Mouse (Mus musculus): Measurements from ENCODE around the gene Syt13. TPM values are rescaled to one million over a fixed set of nuclear protein-coding genes. Genes with fewer than 3 reads are reported as not detected.

Gene Syt13
- total and polyA plus RNA-seq, 3 experiments: 0.10 to 0.47 (median 0.36) TPM

- no peak overlapping the region for H3K4me3 ChIP-seq
- intact Hi-C loops (cut with DNase I): loop anchor here (5.0 to 10.0 kb wide), 3 partner anchors 60 to 208 kb away; partner anchors contain the start of gene Prdm11
- H3K27ac ChIP-seq: peak overlapping the region; percentile 68
- no peaks in the 10 kb centered on the region for H3K79me2 ChIP-seq (replicated peaks; ENCODE audit: control insufficient read depth, insufficient read depth, low read length)
- no peak overlapping the region for H3K9ac ChIP-seq (ENCODE audit: low read depth, low read length)
- H3K27me3 ChIP-seq (ENCODE audit: control insufficient read depth, insufficient read depth, low read length): no peaks in the 10 kb centered on the region
- 82% methylated on average over 7 of the region's 7 CpGs for WGBS
- H3K36me3 ChIP-seq (ENCODE audit: control insufficient read depth, insufficient read depth, low read length): no peaks in the 10 kb centered on the region; the same call in 1 of the 2 replicates
- peaks cover 10% of the 10 kb centered on the region for H3K4me1 ChIP-seq (ENCODE audit: control insufficient read depth, insufficient read depth, low read length)
- DNase-seq: peak in 1 of 2 experiments; percentile 28
- TF ChIP-seq POLR2A (IDR thresholded peaks at IDR 0.05; ENCODE audit: insufficient read depth, low read depth, low read length) (no peak), CTCF (IDR thresholded peaks at IDR 0.05) (peak; percentile 54)
These were observed 72.3 kb downstream of the Syt13 start for GRCm38 (mm10) chr2:92987108-92987618.

- no peaks in the 10 kb centered on the region for H3K27me3 ChIP-seq (ENCODE audit: control insufficient read depth, insufficient read depth, low read length)
- H3K36me3 ChIP-seq (ENCODE audit: control insufficient read depth, insufficient read depth, low read length): no peaks in the 10 kb centered on the region; the same call in 1 of the 2 replicates
- H3K4me1 ChIP-seq (ENCODE audit: control insufficient read depth, insufficient read depth, low read length): peaks cover 12% of the 10 kb centered on the region
- peak overlapping the region; percentile 68 for H3K27ac ChIP-seq
- peak; percentile 81 to 88 for DNase-seq
- TF ChIP-seq POLR2A (IDR thresholded peaks at IDR 0.05; ENCODE audit: insufficient read depth, low read depth, low read length): peak; percentile 29; the same call in 1 of the 2 replicates
- TF ChIP-seq CTCF (IDR thresholded peaks at IDR 0.05): peak; percentile 57
- peak; percentile 97 for TF ChIP-seq EP300 (IDR thresholded peaks at IDR 0.05; ENCODE audit: insufficient read depth, low read depth, low read length)
- 5% methylated on average over 19 of the region's 19 CpGs for WGBS
- peak overlapping the region; percentile 40 for H3K9ac ChIP-seq (ENCODE audit: low read depth, low read length)
- H3K4me3 ChIP-seq: no peak overlapping the region
- intact Hi-C loops (cut with DNase I): loop anchor here (1.0 to 10.0 kb wide), 4 partner anchors 42 to 207 kb away; partner anchors contain the start of gene Prdm11
- H3K79me2 ChIP-seq (replicated peaks; ENCODE audit: control insufficient read depth, insufficient read depth, low read length): no peaks in the 10 kb centered on the region
These were observed 73.2 kb downstream of the Syt13 start for GRCm38 (mm10) chr2:92987901-92988631.

GRCm38 (mm10) chr2:92989593-92989992 is 74.7 kb downstream of the Syt13 start:
- TF ChIP-seq POLR2A (IDR thresholded peaks at IDR 0.05; ENCODE audit: insufficient read depth, low read depth, low read length) (no peak), CTCF (IDR thresholded peaks at IDR 0.05) (no peak), EP300 (IDR thresholded peaks at IDR 0.05; ENCODE audit: insufficient read depth, low read depth, low read length) (no peak)
- H3K4me3 ChIP-seq: no peak overlapping the region
- DNase-seq: no peak
- H3K36me3 ChIP-seq (ENCODE audit: control insufficient read depth, insufficient read depth, low read length): no peaks in the 10 kb centered on the region; the same call in 1 of the 2 replicates
- no peaks in the 10 kb centered on the region for H3K27me3 ChIP-seq (ENCODE audit: control insufficient read depth, insufficient read depth, low read length)
- H3K27ac ChIP-seq: no peak overlapping the region
- peaks cover 12% of the 10 kb centered on the region for H3K4me1 ChIP-seq (ENCODE audit: control insufficient read depth, insufficient read depth, low read length)
- WGBS: 87% methylated on average over 9 of the region's 9 CpGs
- no peaks in the 10 kb centered on the region for H3K79me2 ChIP-seq (replicated peaks; ENCODE audit: control insufficient read depth, insufficient read depth, low read length)
- intact Hi-C loops (cut with DNase I): loop anchor here (5.0 to 10.0 kb wide), 3 partner anchors 58 to 205 kb away; partner anchors contain the start of gene Prdm11
- H3K9ac ChIP-seq (ENCODE audit: low read depth, low read length): no peak overlapping the region

- intact Hi-C loops (cut with DNase I): no loop called here
- no peak overlapping the region for H3K4me3 ChIP-seq
- TF ChIP-seq EP300 (IDR thresholded peaks at IDR 0.05; ENCODE audit: insufficient read depth, low read depth, low read length) (peak; percentile 68; the same call in 1 of the 2 replicates), CTCF (IDR thresholded peaks at IDR 0.05) (no peak)
- WGBS: 66% methylated on average over 5 of the region's 5 CpGs
- H3K27ac ChIP-seq: peak overlapping the region; percentile 38; the same call in 1 of the 2 replicates
- H3K9ac ChIP-seq (ENCODE audit: low read depth, low read length): no peak overlapping the region
- H3K4me1 ChIP-seq (ENCODE audit: control insufficient read depth, insufficient read depth, low read length): peaks cover 12% of the 10 kb centered on the region
- peak; percentile 40 to 64 for DNase-seq
- H3K79me2 ChIP-seq (replicated peaks; ENCODE audit: control insufficient read depth, insufficient read depth, low read length): no peaks in the 10 kb centered on the region
- no peaks in the 10 kb centered on the region; the same call in 1 of the 2 replicates for H3K36me3 ChIP-seq (ENCODE audit: control insufficient read depth, insufficient read depth, low read length)
- H3K27me3 ChIP-seq (ENCODE audit: control insufficient read depth, insufficient read depth, low read length): no peaks in the 10 kb centered on the region
These were observed 77.1 kb downstream of the Syt13 start for GRCm38 (mm10) chr2:92991976-92992375.

DNA sequence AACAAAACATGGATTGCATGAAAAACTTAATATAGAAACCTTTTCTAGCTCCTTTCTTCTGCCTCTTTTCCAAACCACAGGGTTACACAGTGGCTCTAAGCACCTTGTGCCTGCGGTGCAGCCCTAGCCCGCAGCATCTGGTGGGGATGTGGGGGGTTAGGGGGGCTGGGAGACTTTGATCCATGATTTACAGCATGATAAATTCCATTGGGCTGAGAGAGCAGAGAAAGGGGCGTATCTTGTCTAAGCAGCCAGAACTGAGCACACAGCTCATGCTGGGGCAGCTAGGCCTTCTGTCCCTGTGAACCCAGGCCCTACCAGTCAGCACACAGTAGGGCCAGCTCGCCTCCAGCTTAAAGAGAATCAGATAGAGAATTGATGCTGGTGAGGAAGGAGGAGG is 90.1 kb downstream of the Syt13 start:
- no peak for TF ChIP-seq POLR2A (IDR thresholded peaks at IDR 0.05; ENCODE audit: insufficient read depth, low read depth, low read length)
- TF ChIP-seq CTCF (IDR thresholded peaks at IDR 0.05): no peak
- intact Hi-C loops (cut with DNase I): no loop called here
- no peaks in the 10 kb centered on the region for H3K27me3 ChIP-seq (ENCODE audit: control insufficient read depth, insufficient read depth, low read length)
- 85% methylated on average over 4 of the region's 4 CpGs for WGBS
- DNase-seq: no peak
- no peak overlapping the region for H3K9ac ChIP-seq (ENCODE audit: low read depth, low read length)
- H3K4me3 ChIP-seq: no peak overlapping the region
- H3K79me2 ChIP-seq (replicated peaks; ENCODE audit: control insufficient read depth, insufficient read depth, low read length): no peaks in the 10 kb centered on the region
- no peaks in the 10 kb centered on the region for H3K4me1 ChIP-seq (ENCODE audit: control insufficient read depth, insufficient read depth, low read length)
- no peak overlapping the region for H3K27ac ChIP-seq
- no peaks in the 10 kb centered on the region for H3K36me3 ChIP-seq (ENCODE audit: control insufficient read depth, insufficient read depth, low read length)

Other genes starting within 250 kb of the Syt13 start
- gene Prdm11, start 131.1 kb downstream of the Syt13 start, total RNA-seq (2021): 1 to 10 TPM; 7.9 to 9.5 TPM
- gene Prdm11, start 131.1 kb downstream of the Syt13 start, polyA plus RNA-seq (2012; rRNA removed): 4.4 and 6.1 TPM in 2 replicates

All from heart, adult 2 months (tissue).